Mouse (Mus musculus) brain, embryonic 14.5 days (tissue): ENCODE measurements around the gene Gm12216.

Experiments used
- CTCF ChIP-seq: fragments of 200-500 bp; IDR thresholded peaks from 2 replicates; pipeline ENCODE4 v1.5.1; 2012; ENCODE audit warnings: inconsistent platforms, mild to moderate bottlenecking, moderate library complexity, borderline replicate concordance; ENCODE audit not compliant: insufficient read depth, insufficient read length; ENCODE audit errors: extremely low read depth
- POLR2A ChIP-seq: fragments of 200-500 bp; IDR thresholded peaks from 2 replicates; pipeline ENCODE4 v1.6.1; 2012; ENCODE audit warnings: mild to moderate bottlenecking, inconsistent platforms, borderline replicate concordance; ENCODE audit not compliant: poor library complexity, insufficient read depth, insufficient read length, severe bottlenecking; ENCODE audit errors: extremely low read depth

DNA sequence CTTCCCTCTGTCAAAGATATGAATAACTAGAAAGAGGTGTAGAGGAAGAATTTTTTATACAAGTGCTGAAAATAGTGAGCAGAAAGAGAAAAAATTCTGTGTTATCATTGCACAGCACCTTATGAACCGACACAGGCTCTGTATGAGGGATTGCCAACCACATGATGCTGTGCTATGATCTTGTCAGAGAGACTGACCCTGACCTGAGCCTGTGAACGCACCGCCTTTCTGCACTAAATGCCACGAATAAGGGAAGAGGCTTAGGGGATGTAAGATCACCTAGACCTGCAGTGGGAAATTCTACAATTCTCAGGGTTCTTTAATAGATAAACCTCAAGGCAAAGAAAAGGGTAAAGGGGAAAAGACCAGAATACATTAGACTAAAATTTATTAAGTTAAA lies 17.4 kb upstream of the Gm12216 start:
- no peak for TF ChIP-seq POLR2A
- TF ChIP-seq CTCF: no peak
